Mouse (Mus musculus) small intestine, adult 2 months (tissue): ENCODE results near the gene Bcl6. TPM values are rescaled to one million over a fixed set of nuclear protein-coding genes. Genes with fewer than 3 reads are reported as not detected.

Experiments used
- H3K27ac ChIP-seq: fragments of 200-500 bp; 2 replicates; pipeline ENCODE4 v1.5.1; 2012; ENCODE audit warnings: low read depth, low read length, control low read depth, inconsistent platforms; ENCODE audit not compliant: insufficient read depth
- H3K27me3 ChIP-seq: fragments of 200-500 bp; 2 replicates; pipeline ENCODE4 v1.6.1; 2012; ENCODE audit warnings: mild to moderate bottlenecking, moderate library complexity, low read length, inconsistent platforms; ENCODE audit not compliant: control insufficient read depth, insufficient read depth
- H3K36me3 ChIP-seq: fragments of 200-500 bp; 2 replicates; pipeline ENCODE4 v1.6.1; 2012; ENCODE audit warnings: mild to moderate bottlenecking, low read length, control low read depth, inconsistent platforms; ENCODE audit not compliant: control insufficient read depth, insufficient read depth
- H3K4me1 ChIP-seq: fragments of 200-500 bp; 2 replicates; pipeline ENCODE4 v1.6.1; 2012; ENCODE audit warnings: low read length, inconsistent platforms, mixed read lengths; ENCODE audit not compliant: control insufficient read depth, insufficient read depth, insufficient read length
- H3K4me3 ChIP-seq: fragments of 200-500 bp; 2 replicates; pipeline ENCODE4 v1.5.1; 2012; ENCODE audit warnings: low read depth, mild to moderate bottlenecking, control low read depth, inconsistent platforms, low read length, moderate library complexity
- CTCF ChIP-seq: fragments of 200-500 bp; IDR thresholded peaks from 2 replicates; pipeline ENCODE4 v1.5.1; 2012; ENCODE audit warnings: low read depth, mild to moderate bottlenecking, control low read depth, inconsistent platforms, low read length, moderate library complexity, mixed read lengths; ENCODE audit not compliant: insufficient replicate concordance, insufficient read length; ENCODE audit errors: extremely low read depth
- POLR2A ChIP-seq: fragments of 200-500 bp; IDR thresholded peaks from 2 replicates; pipeline ENCODE4 v1.6.1; 2012; ENCODE audit warnings: low read depth, mild to moderate bottlenecking, control low read depth, inconsistent platforms, low read length, moderate library complexity
- WGBS: fragments of 180-500 bp; shearing (Covaris S2); methylation state at CpG from one replicate; pipeline ENCODE4 v1.1.7; 2018; 5-methylcytosine and 5-hydroxymethylcytosine counted together
- polyA plus RNA-seq: library from polyadenylated mRNA; depleted of rRNA; stranded (reverse); fragments of >200 nt; gene quantifications from 2 replicates; pipeline ENCODE4 v1.2.3, GENCODE M21; 2012

The Bcl6 gene
- polyA plus RNA-seq, 1 experiment: 12.2 TPM

DNA sequence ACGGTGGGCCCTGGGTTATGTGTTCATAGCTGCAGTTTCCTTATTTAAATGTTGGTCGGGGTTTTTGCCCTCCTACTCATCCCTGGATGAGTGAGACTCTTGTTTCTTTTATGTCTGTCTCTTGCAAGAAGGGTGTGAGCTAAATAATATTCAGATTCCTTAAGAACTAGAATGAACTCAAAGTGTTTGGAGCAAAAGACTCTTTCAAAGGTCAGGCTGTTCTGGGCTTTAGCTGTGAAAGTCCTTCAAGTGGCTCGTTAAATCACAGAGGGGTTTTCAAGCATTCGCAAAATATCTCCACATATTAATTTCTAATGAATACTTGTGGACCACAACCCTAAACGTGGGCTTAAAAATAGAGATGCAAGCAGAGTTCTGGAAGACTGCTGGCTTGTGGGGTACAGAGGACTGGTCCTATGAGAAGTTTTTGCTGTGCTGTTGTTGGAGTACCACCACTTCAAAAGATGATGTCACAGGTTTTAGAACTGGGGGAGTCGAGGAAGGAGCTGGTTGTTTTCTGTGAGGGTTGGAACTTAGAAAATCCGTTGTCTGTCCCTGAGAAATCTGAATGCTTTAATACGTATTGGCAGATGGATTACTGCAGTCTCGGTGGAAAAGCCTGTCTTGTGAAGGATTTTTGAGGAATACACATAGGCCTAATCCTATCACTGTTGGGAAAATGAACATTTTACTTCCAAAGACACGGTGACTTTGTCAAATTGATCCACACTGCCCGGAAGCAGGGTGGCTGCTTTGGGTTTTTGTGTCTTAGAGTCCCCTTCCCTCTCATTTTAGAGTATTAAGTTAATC, 1.7 kb upstream of the Bcl6 start:
- no peak overlapping the region for H3K4me3 ChIP-seq
- H3K4me1 ChIP-seq: peaks cover 14% of the 10 kb centered on the region
- no peaks in the 10 kb centered on the region for H3K27me3 ChIP-seq
- 67% methylated on average over 11 of the region's 11 CpGs for WGBS
- TF ChIP-seq CTCF (no peak), POLR2A (no peak)
- H3K36me3 ChIP-seq: no peaks in the 10 kb centered on the region
- peak overlapping the region; percentile 42 for H3K27ac ChIP-seq

DNA sequence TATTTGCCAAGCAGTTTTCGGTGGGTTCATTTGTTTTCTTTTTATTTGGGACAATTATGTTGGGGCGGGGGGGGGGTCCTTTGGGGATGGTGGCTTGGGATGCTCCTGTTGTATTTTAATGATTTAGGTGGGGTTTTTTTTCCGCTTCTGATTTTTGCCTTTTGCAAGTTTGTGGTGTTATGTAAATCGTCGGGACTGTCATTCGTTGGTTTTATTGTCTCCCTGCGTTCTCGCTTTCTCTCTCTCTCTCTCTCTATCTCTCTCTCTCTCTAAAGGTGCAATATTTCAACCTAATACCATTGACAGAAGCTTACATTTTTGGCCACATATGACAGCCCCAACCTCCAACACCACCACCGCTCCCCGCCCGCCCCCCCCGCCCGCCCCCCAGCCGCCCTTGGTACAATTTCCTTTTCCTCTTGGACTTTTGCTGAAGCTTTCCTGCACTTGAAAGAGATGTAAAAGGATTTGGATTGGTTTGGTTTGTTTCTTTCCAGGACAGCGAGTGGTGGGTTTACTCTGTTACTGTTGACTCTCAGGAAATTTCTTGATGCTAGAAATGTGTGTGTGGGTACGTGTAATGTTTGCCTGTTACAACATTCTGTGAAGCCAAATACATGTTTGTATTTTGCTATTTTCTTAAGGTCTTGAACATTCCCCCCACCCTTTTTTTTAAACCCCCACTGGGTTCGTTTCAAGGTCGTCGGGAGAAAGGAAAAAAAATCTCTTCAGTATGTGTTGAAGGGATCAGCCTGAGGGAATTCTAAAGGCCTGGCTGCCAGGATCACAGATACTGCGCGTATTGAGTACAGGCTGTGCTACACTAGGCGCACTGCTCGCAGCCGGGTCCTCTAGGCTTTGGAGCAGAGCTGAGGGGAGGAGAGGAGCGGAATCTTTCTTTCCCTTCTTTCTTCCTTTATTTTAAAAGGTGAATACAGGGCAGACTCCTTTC, 833 bp upstream of the Bcl6 start:
- Histone ChIP-seq H3K27me3 (no peaks in the 10 kb centered on the region), H3K36me3 (no peaks in the 10 kb centered on the region), H3K27ac (peak overlapping the region; percentile 98), H3K4me1 (peaks cover 13% of the 10 kb centered on the region), H3K4me3 (peak overlapping the region; percentile 70)
- 19% methylated on average over 25 of the region's 25 CpGs for WGBS
- TF ChIP-seq CTCF (no peak), POLR2A (no peak)

DNA sequence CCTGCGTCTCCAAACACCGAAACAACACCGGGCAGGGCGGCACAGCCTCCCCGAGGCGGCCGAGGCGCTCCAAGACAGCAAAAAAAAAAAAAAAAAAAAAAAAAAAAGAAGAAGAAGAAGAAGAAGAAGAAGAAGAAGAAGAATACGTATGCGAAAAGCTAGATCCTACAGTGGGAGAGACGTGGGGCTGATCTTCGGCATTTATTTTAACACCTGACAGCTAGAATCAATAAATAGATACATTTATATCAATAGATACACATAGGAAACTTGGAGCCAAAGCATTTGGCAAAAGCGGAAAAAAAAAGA, 541 bp downstream of the Bcl6 start:
- peaks cover 8% of the 10 kb centered on the region for H3K4me1 ChIP-seq
- peak overlapping the region; percentile 79 for H3K27ac ChIP-seq
- TF ChIP-seq POLR2A (no peak), CTCF (no peak)
- peak overlapping the region; percentile 70 for H3K4me3 ChIP-seq
- under 1% methylated on average over 13 of the region's 13 CpGs for WGBS
- no peaks in the 10 kb centered on the region for H3K36me3 ChIP-seq
- H3K27me3 ChIP-seq: no peaks in the 10 kb centered on the region

DNA sequence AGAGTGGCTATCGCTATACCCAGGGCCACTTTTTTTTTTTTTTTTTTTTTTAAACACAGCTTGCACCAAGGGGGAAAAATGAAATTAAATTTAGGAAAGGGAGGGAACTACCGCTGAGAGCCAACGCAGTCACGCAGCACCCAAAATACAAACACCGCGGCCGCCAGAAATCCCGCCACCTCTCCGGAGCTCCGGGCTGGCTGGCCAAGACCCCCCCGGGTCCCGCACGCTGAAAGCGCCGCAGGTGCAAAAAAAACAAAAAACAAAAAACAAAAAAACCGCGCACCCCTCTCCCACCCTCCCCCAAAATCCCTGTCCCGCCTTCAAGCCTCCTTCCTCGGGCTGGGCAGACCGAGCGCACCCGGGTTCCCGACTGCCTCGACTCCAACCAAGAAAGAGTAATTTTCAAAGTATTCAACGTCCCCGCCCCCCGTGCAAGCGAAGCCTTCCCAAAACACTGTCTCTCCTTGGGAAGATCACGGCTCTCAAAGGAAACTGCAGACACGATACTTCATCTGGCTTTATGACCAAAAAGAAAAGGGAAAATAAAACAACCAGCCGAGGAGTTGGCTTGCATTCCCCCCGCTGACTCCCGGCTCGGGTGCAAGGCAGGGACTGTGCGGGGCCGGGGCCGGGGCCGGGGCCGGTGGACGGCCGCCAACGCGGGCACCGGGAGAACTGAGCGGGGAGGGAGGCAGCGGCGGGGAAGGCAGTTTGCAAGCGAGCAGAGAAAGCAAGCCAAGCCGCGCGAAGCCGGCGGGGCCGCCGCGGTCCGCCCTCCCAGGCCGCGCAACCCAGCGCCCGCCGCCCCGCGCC, 1.1 kb downstream of the Bcl6 start:
- Histone ChIP-seq H3K36me3 (no peaks in the 10 kb centered on the region), H3K4me3 (peak overlapping the region; percentile 70), H3K4me1 (peaks cover 6% of the 10 kb centered on the region), H3K27ac (peak overlapping the region; percentile 79), H3K27me3 (no peaks in the 10 kb centered on the region)
- WGBS: 1% methylated on average over 60 of the region's 64 CpGs
- TF ChIP-seq CTCF (no peak), POLR2A (no peak)

DNA sequence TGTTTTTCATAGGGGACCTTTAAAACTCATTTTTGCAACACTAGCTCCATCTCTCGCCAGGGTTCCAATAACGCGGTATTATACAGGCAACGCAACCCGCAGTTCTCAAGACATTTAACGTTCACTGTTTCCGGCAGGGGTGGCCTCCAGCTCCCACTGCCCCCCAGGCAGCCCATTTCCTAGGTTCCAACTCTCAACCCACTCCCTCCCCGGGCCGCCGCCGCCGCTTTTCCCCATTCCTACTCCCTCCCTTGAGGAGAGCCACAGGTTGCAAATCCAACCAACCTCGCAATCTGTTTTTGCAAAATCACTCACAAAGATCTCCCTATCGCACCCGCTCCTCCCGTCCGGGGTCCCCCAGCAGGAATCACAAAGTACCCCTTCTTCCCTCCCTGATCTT, 1.8 kb downstream of the Bcl6 start:
- peak overlapping the region; percentile 70 for H3K4me3 ChIP-seq
- peaks cover 5% of the 10 kb centered on the region for H3K4me1 ChIP-seq
- 2% methylated on average over 17 of the region's 17 CpGs for WGBS
- H3K27me3 ChIP-seq: no peaks in the 10 kb centered on the region
- TF ChIP-seq CTCF (no peak), POLR2A (no peak)
- H3K36me3 ChIP-seq: no peaks in the 10 kb centered on the region
- peak overlapping the region; percentile 61 for H3K27ac ChIP-seq

DNA sequence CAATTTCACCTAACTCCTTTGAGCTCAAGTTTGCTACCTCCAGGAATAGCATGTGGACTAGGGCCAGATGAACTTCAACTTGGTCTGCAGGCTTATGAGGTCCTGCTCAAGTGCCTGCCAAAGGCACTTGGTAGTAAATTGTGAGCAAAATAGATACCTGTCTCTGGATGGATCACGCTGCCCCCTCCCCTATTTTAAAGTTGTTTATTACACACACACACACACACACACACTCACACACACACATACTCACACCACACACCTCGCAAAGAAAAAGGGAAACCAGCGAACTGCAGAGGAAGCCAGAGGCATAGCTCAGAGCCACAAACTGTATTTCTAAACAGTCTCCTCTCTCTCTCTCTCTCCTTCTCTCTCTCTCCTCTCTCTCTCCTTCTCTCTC, 2.5 kb downstream of the Bcl6 start:
- H3K27ac ChIP-seq: peak overlapping the region; percentile 61
- H3K27me3 ChIP-seq: no peaks in the 10 kb centered on the region; the same call in 1 of the 2 replicates
- H3K36me3 ChIP-seq: no peaks in the 10 kb centered on the region
- H3K4me3 ChIP-seq: no peak overlapping the region
- 18% methylated on average over 3 of the region's 3 CpGs for WGBS
- H3K4me1 ChIP-seq: peaks cover 5% of the 10 kb centered on the region
- TF ChIP-seq POLR2A (no peak), CTCF (no peak)

DNA sequence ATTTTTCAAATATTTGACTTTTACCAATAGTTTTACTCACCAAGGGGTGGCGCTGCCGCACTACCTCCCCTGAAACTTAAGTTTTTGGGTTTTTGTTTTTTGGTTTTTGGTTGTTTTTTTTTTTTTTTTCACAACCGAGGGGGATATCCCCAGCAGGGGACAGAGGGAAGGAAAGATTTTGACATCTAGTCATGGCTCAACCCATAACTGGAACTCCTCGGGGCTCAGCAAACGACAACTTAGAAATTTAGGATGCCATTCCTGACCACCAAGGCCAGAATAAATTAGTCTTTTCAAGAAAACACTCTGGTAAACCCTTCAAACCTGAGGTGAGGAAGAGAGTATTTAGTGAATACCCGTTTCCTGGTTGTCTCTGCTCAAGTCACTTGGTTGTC, 3.2 kb downstream of the Bcl6 start:
- 19% methylated on average over 6 of the region's 6 CpGs for WGBS
- no peaks in the 10 kb centered on the region; the same call in 1 of the 2 replicates for H3K27me3 ChIP-seq
- H3K27ac ChIP-seq: no peak overlapping the region
- peaks cover 9% of the 10 kb centered on the region for H3K4me1 ChIP-seq
- H3K4me3 ChIP-seq: no peak overlapping the region
- no peak for TF ChIP-seq POLR2A
- peak; percentile 1; the same call in 1 of the 2 replicates for TF ChIP-seq CTCF
- no peaks in the 10 kb centered on the region for H3K36me3 ChIP-seq
